8 mouse cellular contexts compared by ENCODE assay signal in the genomic region with DNA sequence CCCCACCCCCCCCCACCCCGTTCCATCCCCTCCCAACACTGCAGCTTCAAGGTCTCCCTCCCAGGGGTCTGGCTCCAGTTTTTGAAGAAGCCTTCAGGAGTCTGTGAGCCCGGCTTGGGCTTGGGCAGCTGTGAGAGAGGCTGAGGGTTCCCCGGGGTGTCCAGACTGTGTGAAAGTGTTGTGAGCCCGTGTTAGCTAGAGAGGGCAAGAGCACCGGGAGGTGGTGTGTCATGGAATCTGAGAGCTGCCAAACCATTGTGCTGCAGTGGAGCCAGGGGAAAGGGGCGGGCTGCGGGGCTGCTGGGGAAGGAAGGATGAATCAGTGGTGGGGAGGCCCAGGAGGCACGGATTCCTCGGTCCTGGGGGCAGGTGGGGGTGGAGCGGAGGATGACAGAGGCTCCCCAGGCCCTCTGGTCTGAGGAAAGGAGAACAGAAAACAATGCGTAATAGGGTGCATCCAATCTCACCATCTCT. TPM values are rescaled to one million over a fixed set of nuclear protein-coding genes. Genes with fewer than 3 reads are reported as not detected.
DNase-seq lines count a peak whose midpoint lies in the region; ATAC-seq and TF ChIP-seq lines count a peak whose summit lies in the region.

No protein-coding gene starts in this region.

- no peaks in the 10 kb centered on the region for H3K36me3 ChIP-seq in hindbrain, embryonic 12.5 days
- H3K36me3 ChIP-seq in midbrain, embryonic 10.5 days: no peaks in the 10 kb centered on the region

- peak overlapping the region; percentile 99 for H3K27ac ChIP-seq in gastrocnemius, adult 2 months
- H3K27ac ChIP-seq in hindbrain, embryonic 12.5 days: peak overlapping the region; percentile 79
- H3K27ac ChIP-seq in midbrain, embryonic 10.5 days (replicated peaks): peak overlapping the region; percentile 78

- peak overlapping the region; percentile 80 for H3K4me2 ChIP-seq in hindbrain, embryonic 12.5 days (replicated peaks)

- peaks cover 50% of the 10 kb centered on the region for H3K4me1 ChIP-seq in hindbrain, embryonic 12.5 days
- H3K4me1 ChIP-seq in midbrain, embryonic 10.5 days: peaks cover 54% of the 10 kb centered on the region

- intact Hi-C loops in gastrocnemius, adult 2 months (cut with DNase I): loop anchor here (5.0 kb wide), 1 partner anchor 74 kb away; no protein-coding TSS in a partner anchor

- H3K4me3 ChIP-seq in gastrocnemius, adult 2 months: peak overlapping the region; percentile 94
- H3K4me3 ChIP-seq in hindbrain, embryonic 12.5 days: peak overlapping the region; percentile 47
- H3K4me3 ChIP-seq in midbrain, embryonic 10.5 days: peak overlapping the region; percentile 58

- WGBS in hindbrain, embryonic 12.5 days: 4% methylated on average over 11 of the region's 11 CpGs
- 3% methylated on average over 11 of the region's 11 CpGs for WGBS in midbrain, embryonic 10.5 days

- H3K9ac ChIP-seq in hindbrain, embryonic 12.5 days: peak overlapping the region; percentile 37; the same call in 1 of the 2 replicates

- H3K27me3 ChIP-seq in hindbrain, embryonic 12.5 days: peaks cover 39% of the 10 kb centered on the region
- peaks cover 47% of the 10 kb centered on the region for H3K27me3 ChIP-seq in midbrain, embryonic 10.5 days (ENCODE audit: low read depth, poor library complexity, severe bottlenecking)

- peak; percentile 57 for ATAC-seq in hindbrain, embryonic 12.5 days (ENCODE audit: low FRiP score)

- no peaks in the 10 kb centered on the region for H3K9me3 ChIP-seq in hindbrain, embryonic 12.5 days (replicated peaks)
- no peaks in the 10 kb centered on the region for H3K9me3 ChIP-seq in midbrain, embryonic 10.5 days (replicated peaks)

- DNase-seq in adrenal gland, adult 2 months: peak; percentile 25
- DNase-seq in adrenal gland, postnatal 4 days (ENCODE audit: low spot score in 2 of 2): no peak
- DNase-seq in R1 (ENCODE audit: low read depth, low spot score): peak; percentile 61
- DNase-seq in gastrocnemius, adult 2 months: peak; percentile 80
- DNase-seq in midbrain, embryonic 10.5 days (ENCODE audit: low spot score): no peak
- DNase-seq in cerebellum, adult 9-10 months: no peak
- no peak for DNase-seq in spleen, postnatal 10 days (ENCODE audit: low spot score in 2 of 2)

- TF ChIP-seq CTCF in gastrocnemius, adult 2 months (IDR thresholded peaks at IDR 0.05): no peak

RNA-seq across cellular contexts. Expression of a gene that starts 3.4 kb away (rescaled TPM):
- 1 to 10 TPM; 2.3 to 7.6 TPM for total RNA-seq in adrenal gland, adult 2 months (2021)
- polyA plus RNA-seq in adrenal gland, adult 2 months (2012; rRNA removed): 0.88 and 1.6 TPM in 2 replicates
- total RNA-seq in adrenal gland, postnatal 4 days (2021): 10 to 100 TPM; 16.5 to 28.3 TPM
- 100 to 1,000 TPM; 285 to 430 TPM for total RNA-seq in gastrocnemius, adult 2 months (2021)
- polyA plus RNA-seq in hindbrain, embryonic 12.5 days (2016; fragmentation: Nextera tagmentation; extraction: Ambion mirVana): 11.8 and 14.5 TPM in 2 replicates
- polyA plus RNA-seq in midbrain, embryonic 10.5 days (2016; fragmentation: Nextera tagmentation; extraction: Ambion mirVana): 2.8 and 4.1 TPM in 2 replicates

RNA-seq across cellular contexts. Expression of a gene that starts 31.0 kb away (rescaled TPM):
- total RNA-seq in adrenal gland, adult 2 months (2021): 100 to 1,000 TPM; 221 to 237 TPM
- 319 and 344 TPM in 2 replicates for polyA plus RNA-seq in adrenal gland, adult 2 months (2012; rRNA removed)
- 100 to 1,000 TPM; 174 to 181 TPM for total RNA-seq in adrenal gland, postnatal 4 days (2021)
- 100 to 1,000 TPM; 110 to 112 TPM for total RNA-seq in gastrocnemius, adult 2 months (2021)
- 215 and 230 TPM in 2 replicates for polyA plus RNA-seq in hindbrain, embryonic 12.5 days (2016; fragmentation: Nextera tagmentation; extraction: Ambion mirVana)
- polyA plus RNA-seq in midbrain, embryonic 10.5 days (2016; fragmentation: Nextera tagmentation; extraction: Ambion mirVana): 202 and 219 TPM in 2 replicates

RNA-seq across cellular contexts. Expression of a gene that starts 34.7 kb away (rescaled TPM):
- under 1 TPM in 1 of 2 experiments, not detected in 1; 0.46 TPM for total RNA-seq in adrenal gland, adult 2 months (2021)
- not detected in 2 replicates for polyA plus RNA-seq in adrenal gland, adult 2 months (2012; rRNA removed)
- 1 to 10 TPM in 1 of 2 experiments, under 1 TPM in 1; 0.92 to 1.1 TPM for total RNA-seq in adrenal gland, postnatal 4 days (2021)
- not detected for total RNA-seq in gastrocnemius, adult 2 months (2021)
- polyA plus RNA-seq in hindbrain, embryonic 12.5 days (2016; fragmentation: Nextera tagmentation; extraction: Ambion mirVana): 0.43 TPM in 1 of 2 replicates, not detected in the other
- not detected in 2 replicates for polyA plus RNA-seq in midbrain, embryonic 10.5 days (2016; fragmentation: Nextera tagmentation; extraction: Ambion mirVana)

RNA-seq across cellular contexts. Expression of a gene that starts 40.4 kb away (rescaled TPM):
- total RNA-seq in adrenal gland, adult 2 months (2021): 1 to 10 TPM; 3.4 to 3.9 TPM
- 1.2 and 2.1 TPM in 2 replicates for polyA plus RNA-seq in adrenal gland, adult 2 months (2012; rRNA removed)
- 10 to 100 TPM; 10.0 to 12.6 TPM for total RNA-seq in adrenal gland, postnatal 4 days (2021)
- total RNA-seq in gastrocnemius, adult 2 months (2021): 10 to 100 TPM in 1 of 2 experiments, 1 to 10 TPM in 1; 9.6 to 10.5 TPM
- polyA plus RNA-seq in hindbrain, embryonic 12.5 days (2016; fragmentation: Nextera tagmentation; extraction: Ambion mirVana): 35.6 and 36.0 TPM in 2 replicates
- polyA plus RNA-seq in midbrain, embryonic 10.5 days (2016; fragmentation: Nextera tagmentation; extraction: Ambion mirVana): 20.9 and 21.7 TPM in 2 replicates

RNA-seq across cellular contexts. Expression of a gene that starts 48.2 kb away (rescaled TPM):
- not detected for total RNA-seq in adrenal gland, adult 2 months (2021)
- polyA plus RNA-seq in adrenal gland, adult 2 months (2012; rRNA removed): not detected in 2 replicates
- total RNA-seq in adrenal gland, postnatal 4 days (2021): not detected
- total RNA-seq in gastrocnemius, adult 2 months (2021): under 1 TPM; 0.17 to 0.18 TPM
- polyA plus RNA-seq in hindbrain, embryonic 12.5 days (2016; fragmentation: Nextera tagmentation; extraction: Ambion mirVana): 0.25 and 0.38 TPM in 2 replicates
- polyA plus RNA-seq in midbrain, embryonic 10.5 days (2016; fragmentation: Nextera tagmentation; extraction: Ambion mirVana): 0.14 and 0.20 TPM in 2 replicates

Comparison
In these comparisons a context has a peak if more than half of its experiments do, and no peak if none do; other contexts are left out.
1. DNase-seq: peak in adrenal gland, adult 2 months (single experiment), R1 (single experiment) and gastrocnemius, adult 2 months (single experiment); none in adrenal gland, postnatal 4 days (0 of 2), midbrain, embryonic 10.5 days (single experiment), cerebellum, adult 9-10 months (single experiment) and spleen, postnatal 10 days (0 of 2).
2. RNA of a gene that starts 3.4 kb away (total RNA-seq): 285 to 430 TPM in gastrocnemius, adult 2 months; 16.5 to 28.3 TPM in adrenal gland, postnatal 4 days and 2.3 to 7.6 TPM in adrenal gland, adult 2 months; every median in the first group is over 4 times any median in the second.
3. Peak in every context shown above with its lines, with median percentiles within 50 percentile points of each other: H3K27ac ChIP-seq and H3K4me3 ChIP-seq.